Mouse (Mus musculus): ENCODE measurements around the gene Lce3e.

Gene Lce3e

GRCm38 (mm10) chr3:92966761-92967160 lies at the start of gene Lce3e:
Lce3e (plus strand) TSS chr3:92967061.
- no peak for DNase-seq (ENCODE audit: low read depth, low spot score)

DNA sequence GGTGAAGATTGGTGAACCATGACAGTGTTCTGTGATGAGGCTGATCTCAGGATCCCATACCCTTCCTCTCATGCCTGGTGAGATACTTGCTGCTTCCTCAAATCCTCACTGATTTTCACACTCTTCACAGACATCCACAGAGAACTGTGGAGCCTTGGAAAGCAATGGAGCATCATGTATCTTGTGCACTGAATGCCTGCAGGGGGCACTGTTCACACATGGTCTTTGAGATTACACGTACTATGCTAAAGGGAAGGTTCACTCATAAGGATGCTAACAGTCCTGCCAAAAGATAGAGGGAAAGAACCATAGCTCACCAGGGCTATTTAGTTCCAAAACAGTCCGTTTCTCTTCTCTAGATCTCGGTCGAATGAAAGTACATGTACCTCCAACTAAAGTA lies 46.5 kb upstream of the Lce3e start:
- DNase-seq (ENCODE audit: low read depth, low spot score): no peak

GRCm38 (mm10) chr3:92926130-92926529 lies 40.7 kb upstream of the Lce3e start, which contains the start of gene Lce3a:
Lce3a (minus strand) TSS chr3:92926230.
- no peak for DNase-seq (ENCODE audit: low read depth, low spot score)

- DNase-seq (ENCODE audit: low read depth, low spot score): no peak
These were observed 34.2 kb upstream of the Lce3e start, which contains the start of gene Lce3b for GRCm38 (mm10) chr3:92932679-92933078. Lce3b (plus strand) TSS chr3:92932979.

GRCm38 (mm10) chr3:92944186-92944585 lies 22.7 kb upstream of the Lce3e start, which contains the start of gene Lce3c:
Lce3c (plus strand) TSS chr3:92944486.
- DNase-seq (ENCODE audit: low read depth, low spot score): no peak

DNA sequence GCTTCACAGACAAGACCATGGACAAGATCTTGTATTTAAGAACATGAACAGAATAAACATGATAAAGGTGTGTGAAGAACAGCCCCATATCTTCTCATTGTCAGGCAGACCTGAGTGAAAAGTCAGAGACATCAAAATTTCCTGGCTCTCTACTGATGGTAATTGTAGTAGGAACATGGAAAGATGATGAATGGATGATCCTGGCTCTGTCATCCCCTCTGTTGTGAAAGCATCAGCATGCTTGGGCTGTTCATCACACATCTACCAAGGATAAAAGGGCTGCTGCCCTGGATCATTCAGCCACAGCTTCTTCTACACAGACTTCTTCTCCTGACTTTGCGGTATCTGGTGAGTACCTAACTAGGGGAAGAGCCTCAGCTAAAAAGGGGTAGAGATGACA lies 9.8 kb upstream of the Lce3e start, which contains the start of gene Lce3d:
TSS of gene Lce3d (plus strand) at position 301 of the 400 bp plus-strand sequence.
- no peak for DNase-seq (ENCODE audit: low read depth, low spot score)

GRCm38 (mm10) chr3:92978484-92978883 lies 11.6 kb downstream of the Lce3e start:
- no peak for DNase-seq (ENCODE audit: low read depth, low spot score)

- no peak for DNase-seq (ENCODE audit: low read depth, low spot score)
These were observed 25.1 kb downstream of the Lce3e start, which contains the start of gene Lce3f for GRCm38 (mm10) chr3:92991926-92992325. Lce3f (plus strand) TSS chr3:92992226.

DNA sequence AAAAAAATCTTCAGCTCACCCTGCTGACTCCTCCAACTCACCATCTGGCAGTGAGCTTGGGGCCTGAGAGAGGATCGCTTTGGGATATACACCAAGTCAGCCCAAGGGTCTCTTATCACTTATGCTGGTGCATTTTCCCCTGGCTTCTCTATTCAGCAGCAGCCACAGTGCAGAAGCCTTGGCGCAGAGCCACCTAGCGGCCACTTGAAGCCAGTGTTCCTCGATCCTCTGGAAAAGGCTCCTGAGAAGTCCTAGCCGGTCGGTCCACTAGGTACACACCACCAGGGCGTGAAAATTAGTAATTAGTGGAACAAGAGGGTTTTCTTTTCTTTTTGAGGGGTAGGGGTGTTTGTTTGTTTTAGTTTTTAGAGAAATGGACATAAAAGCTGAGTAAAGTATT lies 31.8 kb downstream of the Lce3e start:
- DNase-seq (ENCODE audit: low read depth, low spot score): peak; percentile 18

DNA sequence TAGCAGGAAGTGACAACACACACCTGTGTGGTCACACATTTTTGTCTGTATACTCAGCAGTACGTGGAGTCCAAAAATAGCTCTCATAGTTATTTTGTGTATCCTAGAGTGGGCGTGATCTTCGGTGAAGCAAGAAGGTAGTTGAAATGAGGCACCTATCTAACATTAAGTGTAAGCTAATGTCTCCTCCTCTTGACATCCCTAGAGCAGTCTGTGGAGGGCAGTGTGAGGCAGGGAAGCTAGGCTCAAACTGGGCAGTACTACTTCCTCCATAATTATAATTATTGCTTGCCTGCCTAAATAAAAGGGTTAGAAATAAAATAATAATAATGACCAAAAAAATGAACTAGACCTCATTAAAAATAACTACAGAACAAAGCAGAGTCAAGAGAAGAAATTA lies 33.8 kb downstream of the Lce3e start:
- no peak for DNase-seq (ENCODE audit: low read depth, low spot score)

DNA sequence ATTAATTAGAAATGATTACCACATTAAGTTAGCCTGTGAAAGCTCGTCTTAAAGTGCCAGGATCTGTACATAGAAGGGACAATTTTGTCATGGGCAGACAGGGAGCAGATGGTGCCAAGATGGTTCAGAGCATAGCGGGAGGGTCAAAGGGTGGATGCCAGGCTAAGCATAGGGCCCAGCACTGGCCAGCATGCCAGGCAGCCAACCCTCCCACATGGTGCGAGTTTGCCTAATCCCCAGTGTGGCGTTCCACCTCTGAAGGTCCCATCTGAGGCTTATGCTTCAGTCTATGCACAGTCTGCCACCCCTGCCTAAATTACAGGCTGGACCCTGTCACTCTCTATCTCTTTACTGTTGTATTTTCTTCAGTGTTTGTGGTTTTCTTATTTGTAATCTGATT lies 36.0 kb downstream of the Lce3e start:
- DNase-seq (ENCODE audit: low read depth, low spot score): no peak

DNA sequence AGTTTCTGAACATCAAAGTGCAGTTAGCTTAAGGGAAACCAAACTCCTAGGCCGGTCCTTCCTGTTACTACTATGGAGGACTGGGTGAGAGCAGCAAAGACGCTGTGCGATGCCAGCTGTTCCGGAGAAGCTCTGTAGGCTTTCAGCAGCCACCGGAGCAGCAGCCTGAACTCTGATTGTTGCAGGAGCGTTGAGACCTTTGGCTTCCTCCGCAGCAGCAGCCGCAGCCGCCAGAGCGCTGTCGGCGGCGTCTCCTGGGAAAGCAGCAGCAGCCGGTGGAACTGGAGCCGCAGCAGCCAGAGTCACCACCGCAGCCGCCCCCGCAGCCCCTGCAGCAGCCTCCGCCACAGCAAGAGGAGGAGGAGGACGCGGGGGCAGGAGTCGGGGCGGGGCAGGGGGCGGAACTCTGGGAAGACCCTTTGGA lies 47.5 kb downstream of the Lce3e start:
- no peak for DNase-seq (ENCODE audit: low read depth, low spot score)

GRCm38 (mm10) chr3:93014871-93015270 lies 48.0 kb downstream of the Lce3e start:
- no peak for DNase-seq (ENCODE audit: low read depth, low spot score)

DNA sequence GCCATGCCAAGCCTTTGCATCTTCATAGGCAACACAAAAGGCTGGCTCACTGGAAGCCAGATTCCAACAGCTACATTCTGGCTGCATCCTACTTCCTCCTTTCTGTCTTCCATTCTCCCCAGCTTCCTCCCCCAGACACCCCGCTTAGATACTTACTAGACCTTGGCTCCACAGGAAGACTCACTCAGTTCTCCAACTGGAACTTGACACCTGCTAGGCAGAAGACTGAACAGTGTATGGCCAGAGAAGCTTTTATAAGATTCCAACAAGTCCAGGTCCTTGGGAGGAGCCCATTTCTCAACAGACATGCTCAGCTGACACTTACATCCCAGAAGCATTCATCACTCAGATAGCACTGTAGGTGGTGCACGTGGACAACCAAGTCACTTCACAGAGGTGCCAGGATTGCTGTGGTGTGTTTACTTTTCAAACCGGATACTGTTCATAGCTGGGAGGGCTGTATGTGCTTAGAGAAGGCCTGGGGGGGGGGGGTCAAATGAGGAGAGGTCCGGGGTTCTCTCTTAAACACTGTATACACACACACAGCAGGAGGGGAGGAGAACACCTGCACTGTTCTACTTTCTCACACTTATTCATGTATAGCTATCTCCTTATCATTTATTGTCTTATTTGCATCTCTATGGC lies 48.7 kb downstream of the Lce3e start, which contains the start of gene Crct1:
TSS of gene Crct1 (minus strand) at position 228 of the 645 bp plus-strand sequence.
- DNase-seq (ENCODE audit: low read depth, low spot score): no peak
